Mouse (Mus musculus) heart, adult 9 months (tissue): Measurements from ENCODE around the gene Krt33b.

Experiments
- DNase-seq, 2 experiments: peaks; one replicate each; pipeline ENCODE4 v3.0.0; 2022; ENCODE audit warnings: low spot score in 2 of 2

The Krt33b gene

GRCm38 (mm10) chr11:99993620-99994383, 35.9 kb downstream of the Krt33b start, which contains the start of gene Krtap17-1:
TSS of gene Krtap17-1 (minus strand) at chr11:99993994.
- no peak for DNase-seq

GRCm38 (mm10) chr11:99990571-99990970, 39.1 kb downstream of the Krt33b start:
- DNase-seq, result no peak

- no peak for DNase-seq
Measured at GRCm38 (mm10) chr11:99989881-99990405, 39.7 kb downstream of the Krt33b start.

GRCm38 (mm10) chr11:99988530-99988929, 41.1 kb downstream of the Krt33b start:
- no peak for DNase-seq

- DNase-seq, result no peak
Measured at GRCm38 (mm10) chr11:99986180-99986647, 43.5 kb downstream of the Krt33b start, which contains the start of gene Krtap16-1. TSS of gene Krtap16-1 (minus strand) at chr11:99986597.

GRCm38 (mm10) chr11:99985291-99986092, 44.2 kb downstream of the Krt33b start:
- peak in 1 of 2 experiments; percentile 4 for DNase-seq

- DNase-seq, result no peak
Measured at GRCm38 (mm10) chr11:99983442-99983841, 46.2 kb downstream of the Krt33b start.

GRCm38 (mm10) chr11:99982731-99983130, 46.9 kb downstream of the Krt33b start:
- DNase-seq, result no peak

- DNase-seq, result no peak
Measured at GRCm38 (mm10) chr11:99978953-99979352, 50.7 kb downstream of the Krt33b start, which contains the start of gene Krtap29-1. TSS of gene Krtap29-1 (minus strand) at chr11:99979053.
